Mouse (Mus musculus) midbrain, embryonic 15.5 days (tissue): ENCODE measurements around the gene Kcnab1. TPM values are rescaled to one million over a fixed set of nuclear protein-coding genes. Genes with fewer than 3 reads are reported as not detected.

ENCODE experiments used
- ATAC-seq: fragments of 200-750 bp; cut with Nextera tagmentation; replicated peaks from 2 replicates; pipeline ENCODE4 v1.8.0; 2017; ENCODE audit warnings: moderate TSS enrichment
- H3K27ac ChIP-seq: fragments of 300-500 bp; sonication (generic); 2 replicates; pipeline ENCODE4 v1.5.1; 2015; ENCODE audit warnings: mild to moderate bottlenecking, inconsistent platforms
- H3K27me3 ChIP-seq: fragments of 300-500 bp; sonication (generic); replicated peaks from 2 replicates; pipeline ENCODE4 v1.6.1; 2015; ENCODE audit warnings: inconsistent platforms
- H3K36me3 ChIP-seq: fragments of 300-500 bp; sonication (generic); replicated peaks from 2 replicates; pipeline ENCODE4 v1.6.1; 2015; ENCODE audit warnings: inconsistent platforms
- H3K4me1 ChIP-seq: fragments of 300-500 bp; sonication (generic); 2 replicates; pipeline ENCODE4 v1.6.1; 2015; ENCODE audit warnings: inconsistent platforms
- H3K4me2 ChIP-seq: fragments of 300-500 bp; sonication (generic); 2 replicates; pipeline ENCODE4 v1.6.1; 2015; ENCODE audit warnings: inconsistent platforms, mild to moderate bottlenecking, moderate library complexity
- H3K4me3 ChIP-seq: fragments of 300-500 bp; sonication (generic); 2 replicates; pipeline ENCODE4 v1.5.1; 2015; ENCODE audit warnings: mild to moderate bottlenecking, inconsistent platforms
- H3K9ac ChIP-seq: fragments of 300-500 bp; sonication (generic); 2 replicates; pipeline ENCODE4 v1.6.1; 2015; ENCODE audit warnings: mild to moderate bottlenecking, inconsistent platforms
- H3K9me3 ChIP-seq: fragments of 300-500 bp; sonication (generic); 2 replicates; pipeline ENCODE4 v1.6.1; 2016; ENCODE audit warnings: inconsistent platforms
- WGBS: fragments of 180-500 bp; shearing (Covaris S2); methylation state at CpG from one replicate; pipeline ENCODE4 v1.1.7; 2015; ENCODE audit warnings: mixed read lengths; 5-methylcytosine and 5-hydroxymethylcytosine counted together
- polyA plus RNA-seq: library from polyadenylated mRNA; unstranded; fragments of >200 nt; fragmentation: Nextera tagmentation; extraction: Ambion mirVana; gene quantifications from 2 replicates; pipeline ENCODE4 v1.2.1, GENCODE M21; 2015

The Kcnab1 gene
- polyA plus RNA-seq, 1 experiment from 2014 or later, result 6.1 TPM

DNA sequence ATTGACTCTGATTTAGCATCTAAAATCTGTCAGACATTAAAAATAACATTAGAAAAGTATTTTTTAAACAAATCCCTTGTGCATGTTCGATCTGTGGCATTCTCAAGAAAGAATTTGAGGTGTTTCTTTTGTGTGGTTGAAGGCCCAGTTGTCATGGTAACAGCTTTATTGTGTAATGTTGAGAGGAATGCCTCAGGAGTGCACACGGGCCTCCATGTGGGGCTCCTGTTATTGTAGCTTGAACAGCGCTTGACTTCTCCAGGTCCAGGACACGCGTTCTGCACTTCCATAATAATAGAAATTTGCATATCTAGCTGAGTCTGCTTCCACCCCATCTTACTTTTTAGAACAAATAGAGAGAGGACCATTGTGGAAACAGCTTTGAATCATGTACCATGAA is 36.0 kb downstream of the Kcnab1 start:
- ATAC-seq, result peak; percentile 94
- 10% methylated on average over 5 of the region's 5 CpGs for WGBS
- no peaks in the 10 kb centered on the region for H3K9me3 ChIP-seq
- no peak overlapping the region for H3K27ac ChIP-seq
- no peak overlapping the region for H3K4me2 ChIP-seq
- no peak overlapping the region for H3K9ac ChIP-seq
- H3K36me3 ChIP-seq, result no peaks in the 10 kb centered on the region
- no peaks in the 10 kb centered on the region for H3K27me3 ChIP-seq
- peaks cover 3% of the 10 kb centered on the region; the same call in 1 of the 2 replicates for H3K4me1 ChIP-seq
- H3K4me3 ChIP-seq, result no peak overlapping the region

DNA sequence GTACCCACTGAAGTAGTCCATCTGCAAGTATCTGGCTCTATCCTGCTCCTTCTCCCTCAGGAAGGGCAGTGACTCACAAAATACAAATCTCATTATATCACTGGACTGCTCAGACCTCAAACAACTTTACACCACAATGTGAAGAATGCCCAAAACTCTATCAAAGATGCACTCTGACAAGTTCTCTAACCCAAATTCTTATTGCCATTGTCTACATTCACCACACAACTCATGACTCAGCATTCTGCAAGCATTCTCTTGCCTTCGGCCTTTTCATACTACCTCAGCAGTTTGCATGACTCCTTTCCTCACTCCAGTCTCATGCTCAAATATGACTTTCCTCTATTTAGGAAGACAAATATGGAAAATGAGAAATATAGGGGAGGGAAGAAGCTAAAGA is 42.6 kb downstream of the Kcnab1 start:
- 82% methylated on average over 1 of the region's 1 CpGs for WGBS
- no peaks in the 10 kb centered on the region for H3K27me3 ChIP-seq
- no peaks in the 10 kb centered on the region for H3K4me1 ChIP-seq
- H3K4me2 ChIP-seq, result no peak overlapping the region
- H3K9ac ChIP-seq, result no peak overlapping the region
- ATAC-seq, result no peak
- H3K4me3 ChIP-seq, result no peak overlapping the region
- no peak overlapping the region for H3K27ac ChIP-seq
- H3K36me3 ChIP-seq, result no peaks in the 10 kb centered on the region
- H3K9me3 ChIP-seq, result no peaks in the 10 kb centered on the region

DNA sequence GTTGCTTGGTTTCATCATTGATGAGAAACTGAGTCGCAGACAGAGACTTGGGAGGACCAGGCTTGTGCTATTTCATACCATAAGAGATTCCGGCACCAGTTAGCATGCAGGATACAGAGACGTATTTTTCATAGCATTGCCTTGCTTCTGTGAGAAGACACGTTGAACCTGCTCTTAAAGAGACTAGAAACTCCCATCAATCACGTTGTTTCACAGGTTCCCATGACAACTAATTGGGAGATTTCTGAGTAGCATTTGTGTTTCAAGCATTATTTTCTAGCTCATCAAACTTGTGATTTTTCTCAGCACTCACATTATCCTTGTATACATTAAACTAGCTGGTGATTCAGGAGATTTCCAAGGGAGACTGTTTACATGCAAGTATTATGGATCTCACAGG is 63.8 kb downstream of the Kcnab1 start:
- Histone ChIP-seq H3K4me3 (no peak overlapping the region), H3K9me3 (no peaks in the 10 kb centered on the region), H3K27ac (no peak overlapping the region), H3K36me3 (no peaks in the 10 kb centered on the region), H3K9ac (no peak overlapping the region), H3K4me1 (no peaks in the 10 kb centered on the region), H3K27me3 (no peaks in the 10 kb centered on the region), H3K4me2 (no peak overlapping the region)
- 76% methylated on average over 5 of the region's 5 CpGs for WGBS
- no peak for ATAC-seq

- Histone ChIP-seq H3K9ac (no peak overlapping the region), H3K27me3 (no peaks in the 10 kb centered on the region), H3K4me1 (no peaks in the 10 kb centered on the region), H3K4me3 (no peak overlapping the region), H3K27ac (no peak overlapping the region), H3K36me3 (no peaks in the 10 kb centered on the region), H3K9me3 (no peaks in the 10 kb centered on the region), H3K4me2 (no peak overlapping the region)
- 71% methylated on average over 12 of the region's 12 CpGs for WGBS
- ATAC-seq, result no peak
Observed at GRCm38 (mm10) chr3:65174564-65174963, 65.4 kb downstream of the Kcnab1 start.

DNA sequence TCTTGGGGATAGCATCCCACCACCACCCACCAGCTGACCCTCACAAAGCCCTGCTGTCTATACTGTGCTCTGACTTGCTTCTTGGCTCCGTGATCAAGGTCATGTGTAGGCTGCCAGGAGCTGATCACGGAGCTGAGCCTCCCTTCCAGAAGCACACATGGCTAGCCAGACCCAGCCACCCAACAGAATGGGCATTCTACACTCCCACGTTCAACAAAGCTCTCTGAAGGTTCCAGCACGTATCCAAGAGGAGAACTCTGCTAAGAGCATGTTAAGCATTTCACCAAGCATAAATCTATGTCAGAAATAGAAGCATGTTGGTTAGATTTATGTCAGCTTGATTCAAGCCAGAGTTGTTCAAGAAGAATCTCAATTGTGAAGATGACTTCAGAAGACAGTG is 66.6 kb downstream of the Kcnab1 start:
- H3K36me3 ChIP-seq, result no peaks in the 10 kb centered on the region
- no peak for ATAC-seq
- no peak overlapping the region for H3K4me2 ChIP-seq
- H3K4me1 ChIP-seq, result no peaks in the 10 kb centered on the region
- no peaks in the 10 kb centered on the region for H3K27me3 ChIP-seq
- H3K9me3 ChIP-seq, result no peaks in the 10 kb centered on the region
- no peak overlapping the region for H3K9ac ChIP-seq
- 91% methylated on average over 4 of the region's 4 CpGs for WGBS
- H3K27ac ChIP-seq, result no peak overlapping the region
- no peak overlapping the region for H3K4me3 ChIP-seq

DNA sequence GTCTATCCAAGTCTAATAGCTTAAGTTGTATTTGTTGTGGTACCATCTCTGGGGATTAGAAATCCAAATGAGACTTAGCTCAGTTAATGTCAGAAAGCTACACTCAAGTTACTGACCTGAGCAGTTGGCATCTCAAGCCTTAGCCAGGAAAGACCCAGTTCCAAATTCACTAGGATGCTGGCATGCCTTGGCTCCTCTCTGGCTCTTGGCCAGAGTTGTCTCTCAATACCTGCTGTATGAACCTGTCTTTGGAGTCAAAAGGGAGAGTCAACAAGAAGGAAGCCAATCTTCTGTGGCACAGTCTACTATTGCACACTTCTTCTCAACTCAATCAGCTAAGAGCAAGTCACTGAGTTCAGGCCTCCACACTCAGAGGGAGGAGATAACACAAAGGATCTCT is 67.7 kb downstream of the Kcnab1 start:
- Histone ChIP-seq H3K4me3 (no peak overlapping the region), H3K4me1 (no peaks in the 10 kb centered on the region), H3K9me3 (no peaks in the 10 kb centered on the region), H3K27ac (no peak overlapping the region), H3K4me2 (no peak overlapping the region), H3K9ac (no peak overlapping the region), H3K36me3 (no peaks in the 10 kb centered on the region), H3K27me3 (no peaks in the 10 kb centered on the region)
- ATAC-seq, result no peak

DNA sequence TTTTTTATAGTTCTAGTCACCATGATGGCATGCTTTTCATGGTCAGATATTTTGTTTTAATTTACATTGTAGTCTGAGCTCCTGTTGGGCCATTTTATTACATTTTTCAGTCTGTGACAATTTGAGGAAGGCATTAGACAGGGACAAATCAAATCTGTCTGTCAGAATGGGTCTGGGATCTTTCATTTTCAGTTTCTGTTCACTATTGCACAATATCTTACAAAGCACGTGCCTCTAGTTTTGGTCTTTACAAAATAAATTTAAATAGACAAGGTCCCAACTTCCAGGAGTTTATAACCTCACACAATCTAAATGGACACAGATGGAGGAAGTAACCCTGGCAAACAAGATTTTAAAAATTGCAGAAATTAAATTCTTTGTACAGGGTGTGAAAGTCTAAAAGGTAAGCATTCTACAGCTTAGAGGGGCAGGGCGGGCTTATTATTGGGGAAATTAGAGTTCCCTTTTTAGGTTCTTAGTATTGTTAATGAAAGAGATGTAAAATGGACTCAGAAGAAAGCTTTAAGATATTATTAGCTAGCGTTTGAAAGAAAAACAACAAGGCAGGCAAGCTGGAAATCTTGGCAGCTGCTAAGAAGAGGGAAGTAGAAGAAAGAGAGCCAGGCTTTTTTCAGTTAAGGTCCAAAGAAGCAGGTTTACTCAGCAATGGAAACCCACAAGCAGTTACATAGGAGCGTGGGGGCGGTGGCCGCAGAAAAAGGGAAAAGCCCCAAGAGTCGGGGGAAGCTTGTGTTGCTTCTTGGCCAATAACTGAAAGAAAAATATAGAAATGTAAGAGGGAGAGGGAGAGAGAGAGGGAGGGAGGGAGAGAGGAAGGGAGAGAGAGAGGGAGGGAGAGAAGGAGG is 78.9 kb downstream of the Kcnab1 start:
- no peaks in the 10 kb centered on the region for H3K27me3 ChIP-seq
- no peak overlapping the region for H3K4me3 ChIP-seq
- H3K27ac ChIP-seq, result no peak overlapping the region
- H3K4me1 ChIP-seq, result no peaks in the 10 kb centered on the region
- no peak overlapping the region for H3K9ac ChIP-seq
- H3K36me3 ChIP-seq, result no peaks in the 10 kb centered on the region
- H3K4me2 ChIP-seq, result no peak overlapping the region
- no peaks in the 10 kb centered on the region for H3K9me3 ChIP-seq
- no peak for ATAC-seq
- WGBS, result 68% methylated on average over 7 of the region's 7 CpGs

GRCm38 (mm10) chr3:65200611-65201010 is 91.4 kb downstream of the Kcnab1 start:
- no peaks in the 10 kb centered on the region for H3K36me3 ChIP-seq
- no peak overlapping the region for H3K4me2 ChIP-seq
- H3K9ac ChIP-seq, result no peak overlapping the region
- peaks cover 13% of the 10 kb centered on the region for H3K4me1 ChIP-seq
- H3K4me3 ChIP-seq, result no peak overlapping the region
- H3K9me3 ChIP-seq, result no peaks in the 10 kb centered on the region
- ATAC-seq, result no peak
- H3K27me3 ChIP-seq, result no peaks in the 10 kb centered on the region
- WGBS, result 85% methylated on average over 1 of the region's 1 CpGs
- H3K27ac ChIP-seq, result no peak overlapping the region

DNA sequence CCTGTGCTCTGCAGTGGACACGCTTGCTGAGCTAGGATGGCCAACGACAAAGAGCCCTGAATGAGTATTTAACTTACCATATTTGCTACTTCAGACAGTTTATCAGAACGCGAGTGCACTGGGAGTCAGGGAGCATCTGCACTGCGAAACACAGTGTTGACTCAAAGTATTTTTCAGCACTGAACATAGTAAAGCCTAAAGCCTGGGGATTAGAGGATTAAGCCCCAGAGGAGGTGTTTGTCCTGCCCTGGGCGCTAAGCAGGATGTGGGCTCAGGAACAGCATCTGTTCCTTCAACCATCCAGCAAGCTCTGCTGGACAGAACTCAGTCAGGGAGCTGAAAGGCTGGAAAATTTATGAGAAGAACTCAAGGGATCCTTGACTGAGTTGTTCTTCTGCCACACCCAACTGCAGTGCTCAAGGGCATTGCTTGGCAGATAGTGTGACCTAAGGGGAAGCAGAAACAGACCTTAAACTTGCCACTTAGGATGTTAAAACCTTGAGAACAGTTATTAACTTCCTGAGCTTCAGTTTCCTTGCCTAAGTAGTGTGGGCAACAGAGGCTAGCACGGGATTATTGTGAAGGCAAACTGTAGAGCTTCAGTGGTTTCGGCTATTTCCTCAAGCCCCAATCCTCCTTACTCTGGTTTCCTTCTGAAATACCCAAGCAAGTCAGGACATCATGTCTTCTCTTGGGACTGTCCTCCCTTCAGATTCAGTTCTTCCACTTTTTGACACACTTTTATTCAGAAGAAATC is 94.4 kb downstream of the Kcnab1 start:
- no peaks in the 10 kb centered on the region for H3K27me3 ChIP-seq
- no peak overlapping the region for H3K9ac ChIP-seq
- H3K4me3 ChIP-seq, result no peak overlapping the region
- H3K36me3 ChIP-seq, result no peaks in the 10 kb centered on the region
- H3K27ac ChIP-seq, result no peak overlapping the region
- H3K9me3 ChIP-seq, result no peaks in the 10 kb centered on the region
- ATAC-seq, result no peak
- H3K4me2 ChIP-seq, result no peak overlapping the region
- peaks cover 15% of the 10 kb centered on the region for H3K4me1 ChIP-seq
- 48% methylated on average over 8 of the region's 8 CpGs for WGBS

DNA sequence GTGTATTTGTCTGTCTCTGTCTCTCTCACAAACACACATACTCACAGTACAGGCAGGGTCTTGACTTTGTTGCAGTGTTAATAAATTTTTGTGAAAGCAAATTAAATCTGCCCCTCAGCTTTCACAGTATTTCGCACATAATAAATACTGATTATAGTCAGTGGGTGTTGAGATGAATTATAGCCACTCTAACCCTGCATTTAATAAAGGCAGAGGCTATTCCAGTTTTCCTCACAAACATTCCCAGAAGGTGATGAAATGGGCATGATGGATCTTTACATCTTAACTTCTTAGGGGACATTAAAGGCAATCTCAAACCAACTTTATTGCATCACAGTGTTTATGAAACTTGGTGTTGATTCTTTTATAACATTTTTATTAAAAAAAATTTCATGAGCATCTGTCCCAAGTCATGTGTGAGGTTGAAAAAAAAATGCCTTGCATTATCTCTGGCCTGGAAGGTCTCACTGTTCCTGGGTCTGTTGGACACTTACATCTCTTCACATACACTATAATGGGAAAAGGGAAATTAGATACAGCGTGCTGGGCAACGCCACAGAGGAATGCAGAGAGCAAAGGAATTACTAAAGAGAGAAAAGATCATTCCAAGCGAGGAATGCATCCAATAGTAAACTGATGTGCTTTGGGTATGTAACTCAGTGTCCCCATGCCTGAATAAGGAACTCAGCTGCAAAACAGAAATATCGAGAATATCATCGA is 95.3 kb downstream of the Kcnab1 start:
- WGBS, result 38% methylated on average over 6 of the region's 6 CpGs
- H3K4me3 ChIP-seq, result no peak overlapping the region
- ATAC-seq, result 0 out of 2 replicates have a peak, but pooled peaks have one; percentile 42
- no peak overlapping the region for H3K4me2 ChIP-seq
- H3K27me3 ChIP-seq, result no peaks in the 10 kb centered on the region
- H3K27ac ChIP-seq, result no peak overlapping the region
- no peak overlapping the region for H3K9ac ChIP-seq
- H3K36me3 ChIP-seq, result no peaks in the 10 kb centered on the region
- H3K9me3 ChIP-seq, result no peaks in the 10 kb centered on the region
- peaks cover 15% of the 10 kb centered on the region for H3K4me1 ChIP-seq

DNA sequence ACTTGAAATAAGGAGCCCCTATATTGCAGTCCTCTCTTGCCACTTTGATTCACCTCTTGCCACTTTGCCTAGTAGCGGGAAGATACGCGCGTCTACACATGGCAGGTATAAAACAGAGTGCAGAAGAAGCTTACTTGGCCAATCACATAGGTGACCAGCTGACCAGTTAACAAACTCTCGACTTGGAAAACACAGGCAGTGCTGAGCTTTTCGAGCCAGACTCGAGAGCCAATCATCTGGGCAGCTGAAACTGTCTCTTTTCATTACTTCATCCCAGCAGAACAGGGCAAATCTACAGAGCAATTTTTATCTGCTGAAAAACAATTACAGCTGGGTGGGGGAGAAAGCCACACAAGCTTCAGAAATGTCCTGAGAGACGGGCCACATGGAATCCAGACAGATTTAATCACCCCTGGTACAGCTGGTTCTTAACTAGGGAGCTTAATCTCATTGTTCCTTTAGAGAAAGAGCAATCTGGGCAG is 96.4 kb downstream of the Kcnab1 start:
- no peak overlapping the region for H3K4me3 ChIP-seq
- no peak overlapping the region for H3K9ac ChIP-seq
- peaks cover 15% of the 10 kb centered on the region for H3K4me1 ChIP-seq
- no peaks in the 10 kb centered on the region for H3K36me3 ChIP-seq
- no peak overlapping the region for H3K4me2 ChIP-seq
- WGBS, result 38% methylated on average over 8 of the region's 8 CpGs
- H3K27ac ChIP-seq, result no peak overlapping the region
- peak; percentile 62 for ATAC-seq
- no peaks in the 10 kb centered on the region for H3K27me3 ChIP-seq
- no peaks in the 10 kb centered on the region for H3K9me3 ChIP-seq

DNA sequence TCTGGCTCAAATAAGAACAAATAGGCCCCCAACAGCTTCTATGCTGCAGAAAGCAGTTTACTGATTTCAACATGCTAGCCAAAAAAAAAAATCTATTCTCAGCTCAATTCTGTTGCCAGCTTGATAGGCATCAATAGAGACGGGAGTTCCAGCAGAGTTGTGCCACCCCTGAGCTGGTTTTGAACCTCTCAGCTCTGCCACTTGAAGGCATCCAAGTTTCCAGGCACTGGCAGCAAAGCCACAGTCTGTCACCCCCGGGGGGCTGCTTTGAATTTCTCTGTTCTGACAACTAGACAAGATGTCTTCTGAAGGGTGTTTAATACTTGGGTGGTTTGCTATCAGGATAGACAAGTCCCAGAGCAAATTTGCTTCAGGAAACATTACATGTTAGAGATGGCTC is 104.5 kb downstream of the Kcnab1 start:
- no peak for ATAC-seq
- no peaks in the 10 kb centered on the region for H3K9me3 ChIP-seq
- H3K36me3 ChIP-seq, result no peaks in the 10 kb centered on the region
- no peak overlapping the region for H3K9ac ChIP-seq
- no peaks in the 10 kb centered on the region for H3K4me1 ChIP-seq
- WGBS, result 65% methylated on average over 2 of the region's 2 CpGs
- no peak overlapping the region for H3K4me2 ChIP-seq
- no peak overlapping the region for H3K27ac ChIP-seq
- H3K27me3 ChIP-seq, result no peaks in the 10 kb centered on the region
- H3K4me3 ChIP-seq, result no peak overlapping the region
